Mouse (Mus musculus): ENCODE measurements at regions not wholly inside any gene's neighbourhood (a gene's known extent, or its start where the extent isn't known, plus 50 kb on each side); places are given as distances from the start of the nearest gene placed in this dataset.

- TF ChIP-seq CTCF (IDR thresholded peaks at IDR 0.05): no peak
- no peak for TF ChIP-seq EP300 (IDR thresholded peaks at IDR 0.05; ENCODE audit: insufficient read depth, low read depth, low read length)
- TF ChIP-seq POLR2A (IDR thresholded peaks at IDR 0.05; ENCODE audit: insufficient read depth, low read depth, low read length): no peak
These were observed 147.8 kb upstream of the 4930412O13Rik start for GRCm38 (mm10) chr2:9733243-9733642.

Measured in heart, adult 2 months (tissue).